Mouse (Mus musculus) cerebellum, adult 2 months (tissue): ENCODE results near the gene Ccdc57. TPM values are rescaled to one million over a fixed set of nuclear protein-coding genes. Genes with fewer than 3 reads are reported as not detected.

Experiments used
- DNase-seq, 2 experiments: peaks; one replicate each; pipeline ENCODE4 v3.0.0; 2021
- H3K27ac ChIP-seq: fragments of 200-500 bp; 2 replicates; pipeline ENCODE4 v1.5.1; 2012; ENCODE audit warnings: low read length, control low read depth, inconsistent platforms; ENCODE audit not compliant: insufficient read depth
- H3K27me3 ChIP-seq: fragments of 200-500 bp; 2 replicates; pipeline ENCODE4 v1.6.1; 2012; ENCODE audit warnings: inconsistent platforms, mild to moderate bottlenecking, low read length, moderate library complexity; ENCODE audit not compliant: control insufficient read depth, insufficient read depth
- H3K4me1 ChIP-seq: fragments of 200-500 bp; 2 replicates; pipeline ENCODE4 v1.6.1; 2011; ENCODE audit warnings: low read length; ENCODE audit not compliant: control insufficient read depth, insufficient read depth
- H3K4me3 ChIP-seq: fragments of 200-500 bp; replicated peaks from 2 replicates; pipeline ENCODE3; 2011; ENCODE audit warnings: mild to moderate bottlenecking, low read depth, low read length, control low read depth; ENCODE audit not compliant: insufficient read depth
- CTCF ChIP-seq: fragments of 200-500 bp; IDR thresholded peaks from 2 replicates; pipeline ENCODE4 v1.5.1; 2011; ENCODE audit warnings: low read depth, mild to moderate bottlenecking, control low read depth, low read length, moderate library complexity, borderline replicate concordance; ENCODE audit not compliant: insufficient read depth
- POLR2A ChIP-seq: fragments of 200-500 bp; IDR thresholded peaks from 2 replicates; pipeline ENCODE4 v1.6.1; 2011; ENCODE audit warnings: low read length, control low read depth, borderline replicate concordance; ENCODE audit not compliant: insufficient read depth
- WGBS: fragments of 180-500 bp; shearing (Covaris S2); methylation state at CpG from one replicate; pipeline ENCODE4 v1.1.7; 2018; 5-methylcytosine and 5-hydroxymethylcytosine counted together
- polyA plus RNA-seq: library from polyadenylated mRNA; depleted of rRNA; stranded (reverse); fragments of >200 nt; gene quantifications from 2 replicates; pipeline ENCODE4 v1.2.3, GENCODE M21; 2012

The Ccdc57 gene
- polyA plus RNA-seq, 1 experiment = 4.4 TPM

DNA sequence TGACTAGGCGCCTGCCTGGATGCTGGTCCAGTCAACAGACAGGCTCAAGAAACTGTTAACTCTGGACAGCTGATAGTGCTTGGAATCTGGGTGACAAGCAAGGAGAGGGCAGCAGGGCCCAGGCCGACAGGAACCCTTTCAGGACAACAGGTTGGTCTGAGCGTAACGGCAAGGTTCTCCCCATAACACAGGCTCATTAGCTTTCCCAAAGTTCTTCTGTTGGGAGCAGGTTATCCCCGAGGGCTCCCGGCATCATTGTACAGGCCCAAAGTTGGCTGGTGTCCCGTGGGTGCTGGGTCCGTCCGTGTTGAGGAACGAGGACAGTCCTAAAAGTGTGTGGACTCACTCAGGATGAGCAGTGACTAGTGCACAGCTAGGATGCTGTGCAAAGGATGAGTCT, 17.2 kb upstream of the Ccdc57 start:
- DNase-seq = no peak
- Histone ChIP-seq H3K27ac (no peak overlapping the region), H3K4me3 (peak overlapping the region; percentile 70), H3K4me1 (no peaks in the 10 kb centered on the region), H3K27me3 (no peaks in the 10 kb centered on the region; the same call in 1 of the 2 replicates)
- 49% methylated on average over 10 of the region's 10 CpGs for WGBS
- no peak for TF ChIP-seq CTCF
- TF ChIP-seq POLR2A = no peak

- Histone ChIP-seq H3K27ac (no peak overlapping the region), H3K27me3 (no peaks in the 10 kb centered on the region; the same call in 1 of the 2 replicates), H3K4me3 (no peak overlapping the region), H3K4me1 (no peaks in the 10 kb centered on the region)
- no peak for DNase-seq
- no peak for TF ChIP-seq CTCF
- 8% methylated on average over 75 of the region's 75 CpGs for WGBS
Measured at GRCm38 (mm10) chr11:120948861-120949851, 16.5 kb upstream of the Ccdc57 start.

DNA sequence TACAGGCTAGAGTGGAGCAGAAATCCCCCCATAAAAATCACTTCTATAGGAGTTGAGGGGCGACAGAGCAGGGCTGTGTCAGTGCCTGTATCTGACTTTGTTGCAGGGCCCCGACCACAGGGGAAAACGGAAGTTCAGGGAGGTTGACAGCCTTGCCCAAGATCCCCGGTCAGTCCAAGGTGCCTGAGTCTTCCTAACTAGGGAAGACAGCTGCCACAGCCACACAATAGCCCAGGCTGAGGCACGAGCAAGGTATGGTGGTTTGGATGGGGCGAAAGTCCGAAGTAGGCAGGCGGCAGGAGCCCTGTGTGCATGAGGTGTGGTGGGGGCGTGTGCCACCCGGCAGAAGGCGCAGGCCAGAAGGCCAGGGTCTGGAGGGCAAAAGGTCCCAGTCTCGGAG, 15.7 kb upstream of the Ccdc57 start, which contains the start of gene Slc16a3:
Slc16a3 (plus strand) TSS at position 153 of the 400 bp plus-strand sequence.
- TF ChIP-seq CTCF (no peak), POLR2A (no peak)
- Histone ChIP-seq H3K27me3 (no peaks in the 10 kb centered on the region; the same call in 1 of the 2 replicates), H3K4me3 (no peak within 1 kb of the TSS), H3K27ac (no peak within 1 kb of the TSS), H3K4me1 (no peaks in the 10 kb centered on the region)
- no peak for DNase-seq
- 35% methylated on average over 12 of the region's 12 CpGs for WGBS

GRCm38 (mm10) chr11:120945926-120946325, 13.3 kb upstream of the Ccdc57 start:
- TF ChIP-seq POLR2A = no peak
- no peak for TF ChIP-seq CTCF
- H3K4me3 ChIP-seq = no peak overlapping the region
- no peak overlapping the region for H3K27ac ChIP-seq
- no peak for DNase-seq
- 66% methylated on average over 5 of the region's 5 CpGs for WGBS
- no peaks in the 10 kb centered on the region for H3K4me1 ChIP-seq
- no peaks in the 10 kb centered on the region; the same call in 1 of the 2 replicates for H3K27me3 ChIP-seq

GRCm38 (mm10) chr11:120945266-120945665, 12.6 kb upstream of the Ccdc57 start:
- TF ChIP-seq CTCF (no peak), POLR2A (no peak)
- H3K4me1 ChIP-seq = no peaks in the 10 kb centered on the region
- no peak overlapping the region for H3K4me3 ChIP-seq
- DNase-seq = no peak
- no peaks in the 10 kb centered on the region; the same call in 1 of the 2 replicates for H3K27me3 ChIP-seq
- no peak overlapping the region for H3K27ac ChIP-seq
- 83% methylated on average over 7 of the region's 7 CpGs for WGBS

DNA sequence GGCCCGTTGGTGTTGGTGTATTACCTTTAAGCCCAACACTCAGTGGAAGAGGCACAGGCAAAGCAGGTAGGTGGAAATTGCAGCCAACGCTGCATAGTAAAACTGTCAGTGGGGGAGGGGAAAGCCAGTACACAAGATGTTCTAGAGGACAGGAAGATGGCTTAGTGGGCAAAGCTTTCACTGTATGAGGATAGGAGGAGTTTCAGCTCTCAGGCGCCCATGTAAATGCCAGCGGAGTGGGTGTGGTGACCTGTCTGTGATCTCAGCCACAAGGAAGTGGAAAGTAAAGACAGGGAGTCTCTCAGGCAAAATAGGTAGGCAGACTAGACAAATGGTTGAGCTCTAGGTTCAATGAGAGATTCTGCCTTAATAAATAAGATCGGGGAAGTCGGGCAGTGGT, 8.3 kb upstream of the Ccdc57 start:
- Histone ChIP-seq H3K4me1 (no peaks in the 10 kb centered on the region), H3K27me3 (no peaks in the 10 kb centered on the region), H3K4me3 (no peak overlapping the region), H3K27ac (no peak overlapping the region)
- no peak for DNase-seq
- no peak for TF ChIP-seq CTCF
- WGBS = 92% methylated on average over 6 of the region's 6 CpGs

DNA sequence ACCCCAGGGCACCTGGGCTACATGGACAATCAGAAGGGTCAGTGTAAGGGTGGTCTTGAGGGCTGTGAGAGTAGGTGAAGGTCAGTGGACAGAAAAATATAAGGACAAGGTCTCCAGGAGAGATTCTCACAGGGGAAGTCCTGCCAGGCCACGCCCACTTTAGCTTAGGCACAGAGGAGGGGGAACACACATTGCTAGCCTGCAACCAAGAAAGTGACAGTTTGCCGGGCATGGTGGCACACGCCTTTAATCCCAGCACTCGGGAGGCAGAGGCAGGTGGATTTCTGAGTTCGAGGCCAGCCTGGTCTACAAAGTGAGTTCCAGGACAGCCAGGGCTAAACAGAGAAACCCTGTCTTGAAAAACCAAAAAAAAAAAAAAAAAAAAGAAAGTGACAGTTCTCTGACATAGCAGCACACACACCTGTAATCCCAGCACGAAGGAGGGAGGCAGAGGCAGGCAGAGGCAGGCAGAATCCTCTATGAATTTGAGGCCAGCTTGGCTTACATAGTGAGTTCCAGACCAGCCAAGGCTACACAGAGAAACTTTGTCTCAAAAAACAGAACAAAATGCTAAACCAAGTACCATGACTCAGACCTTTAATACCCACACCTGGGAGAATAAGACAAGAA, 7.2 kb upstream of the Ccdc57 start:
- no peak overlapping the region for H3K4me3 ChIP-seq
- TF ChIP-seq CTCF (no peak), POLR2A (no peak)
- H3K27ac ChIP-seq = no peak overlapping the region
- no peaks in the 10 kb centered on the region for H3K4me1 ChIP-seq
- no peak for DNase-seq
- no peaks in the 10 kb centered on the region for H3K27me3 ChIP-seq
- 51% methylated on average over 6 of the region's 6 CpGs for WGBS

GRCm38 (mm10) chr11:120938795-120939194, 6.1 kb upstream of the Ccdc57 start:
- TF ChIP-seq POLR2A = no peak
- TF ChIP-seq CTCF = no peak
- no peak overlapping the region for H3K4me3 ChIP-seq
- H3K27ac ChIP-seq = no peak overlapping the region
- no peaks in the 10 kb centered on the region for H3K27me3 ChIP-seq
- no peak for DNase-seq
- 42% methylated on average over 4 of the region's 4 CpGs for WGBS
- H3K4me1 ChIP-seq = no peaks in the 10 kb centered on the region
